Mouse (Mus musculus): Measurements from ENCODE around the gene Ormdl3.
"Not testable (repeated sequence)": the region's sequence is repeated elsewhere in the genome, so short reads cannot be mapped to it uniquely, and the experiment has no call there.

GRCm38 (mm10) chr11:98624381-98624780 is 37.2 kb upstream of the Ormdl3 start:
- TF ChIP-seq EP300, CTCF (IDR thresholded peaks at IDR 0.05): not testable (repeated sequence)
